Mouse (Mus musculus) heart, embryonic 16.5 days (tissue): ENCODE results near the gene Necab3. TPM values are rescaled to one million over a fixed set of nuclear protein-coding genes. Genes with fewer than 3 reads are reported as not detected.

Experiments used
- ATAC-seq: fragments of 200-750 bp; cut with Nextera tagmentation; replicated peaks from 2 replicates; pipeline ENCODE4 v1.8.0; 2017; ENCODE audit warnings: moderate number of reproducible peaks; ENCODE audit not compliant: insufficient read depth, low FRiP score; ENCODE audit errors: extremely low read depth
- H3K27ac ChIP-seq: fragments of 300-500 bp; sonication (generic); 2 replicates; pipeline ENCODE4 v1.5.1; 2014; ENCODE audit warnings: mild to moderate bottlenecking, low read length, control low read depth, moderate library complexity
- H3K27me3 ChIP-seq: fragments of 300-500 bp; sonication (generic); 2 replicates; pipeline ENCODE4 v1.6.1; 2014; ENCODE audit warnings: low read length, mixed read lengths; ENCODE audit not compliant: control insufficient read depth, insufficient read depth
- H3K36me3 ChIP-seq: fragments of 300-500 bp; sonication (generic); 2 replicates; pipeline ENCODE4 v1.6.1; 2014; ENCODE audit not compliant: control insufficient read depth, insufficient read depth
- H3K4me1 ChIP-seq: fragments of 300-500 bp; sonication (generic); 2 replicates; pipeline ENCODE4 v1.6.1; 2014; ENCODE audit warnings: low read length, mixed read lengths; ENCODE audit not compliant: control insufficient read depth, insufficient read depth
- H3K4me2 ChIP-seq: fragments of 300-500 bp; sonication (generic); 2 replicates; pipeline ENCODE4 v1.6.1; 2014; ENCODE audit warnings: low read depth, mild to moderate bottlenecking, control low read depth, low read length
- H3K4me3 ChIP-seq: fragments of 300-500 bp; sonication (generic); 2 replicates; pipeline ENCODE4 v1.5.1; 2014; ENCODE audit warnings: mild to moderate bottlenecking, control low read depth, low read length
- H3K9ac ChIP-seq: fragments of 300-500 bp; sonication (generic); 2 replicates; pipeline ENCODE4 v1.6.1; 2014; ENCODE audit warnings: low read length, control low read depth
- H3K9me3 ChIP-seq: fragments of 300-500 bp; sonication (generic); replicated peaks from 2 replicates; pipeline ENCODE4 v1.6.1; 2016; ENCODE audit warnings: low read length; ENCODE audit not compliant: control insufficient read depth
- WGBS: fragments of 180-500 bp; shearing (Covaris S2); extraction: QIAGEN DNeasy Blood & Tissue Kit; methylation state at CpG from one replicate; pipeline ENCODE4 v1.1.7; 2014; 5-methylcytosine and 5-hydroxymethylcytosine counted together
- polyA plus RNA-seq: library from polyadenylated mRNA; unstranded; fragments of >200 nt; fragmentation: Nextera tagmentation; extraction: Ambion mirVana; gene quantifications from 2 replicates; pipeline ENCODE4 v1.2.1, GENCODE M21; 2015

Necab3 gene
- polyA plus RNA-seq, 1 experiment from 2014 or later, result 2.8 TPM

- Histone ChIP-seq H3K4me1 (peaks cover 16% of the 10 kb centered on the region), H3K36me3 (peaks cover 13% of the 10 kb centered on the region), H3K27me3 (no peaks in the 10 kb centered on the region), H3K4me3 (no peak overlapping the region), H3K27ac (no peak overlapping the region), H3K9me3 (peaks cover 5% of the 10 kb centered on the region), H3K4me2 (no peak overlapping the region), H3K9ac (no peak overlapping the region)
- no peak for ATAC-seq
- 32% methylated on average over 3 of the region's 3 CpGs for WGBS
These were observed 20.0 kb downstream of the Necab3 start for GRCm38 (mm10) chr2:154538710-154539109.

- Histone ChIP-seq H3K4me2 (no peak overlapping the region), H3K27ac (no peak overlapping the region), H3K4me3 (no peak overlapping the region), H3K4me1 (peaks cover 16% of the 10 kb centered on the region), H3K36me3 (peaks cover 15% of the 10 kb centered on the region), H3K9ac (no peak overlapping the region), H3K9me3 (peaks cover 5% of the 10 kb centered on the region), H3K27me3 (no peaks in the 10 kb centered on the region)
- ATAC-seq, result no peak
- WGBS, result 44% methylated on average over 2 of the region's 2 CpGs
These were observed 20.4 kb downstream of the Necab3 start for GRCm38 (mm10) chr2:154538310-154538709.

GRCm38 (mm10) chr2:154534704-154535270 is 23.9 kb downstream of the Necab3 start:
- H3K4me1 ChIP-seq, result peaks cover 16% of the 10 kb centered on the region
- H3K36me3 ChIP-seq, result peaks cover 30% of the 10 kb centered on the region
- H3K27me3 ChIP-seq, result no peaks in the 10 kb centered on the region
- ATAC-seq, result peak; percentile 65; the same call in 1 of the 2 replicates
- WGBS, result 63% methylated on average over 12 of the region's 12 CpGs
- H3K9ac ChIP-seq, result no peak overlapping the region
- peak overlapping the region; percentile 16; the same call in 1 of the 2 replicates for H3K27ac ChIP-seq
- H3K4me3 ChIP-seq, result no peak overlapping the region
- no peak overlapping the region for H3K4me2 ChIP-seq
- no peaks in the 10 kb centered on the region for H3K9me3 ChIP-seq

- no peak overlapping the region for H3K4me3 ChIP-seq
- 60% methylated on average over 3 of the region's 3 CpGs for WGBS
- H3K27ac ChIP-seq, result no peak overlapping the region
- H3K36me3 ChIP-seq, result peaks cover 40% of the 10 kb centered on the region
- ATAC-seq, result no peak
- no peak overlapping the region for H3K4me2 ChIP-seq
- no peaks in the 10 kb centered on the region for H3K9me3 ChIP-seq
- H3K4me1 ChIP-seq, result peaks cover 6% of the 10 kb centered on the region
- no peak overlapping the region for H3K9ac ChIP-seq
- H3K27me3 ChIP-seq, result no peaks in the 10 kb centered on the region
These were observed 25.8 kb downstream of the Necab3 start for GRCm38 (mm10) chr2:154532888-154533287.

GRCm38 (mm10) chr2:154526531-154526930 is 32.2 kb downstream of the Necab3 start:
- H3K4me1 ChIP-seq, result peaks cover 5% of the 10 kb centered on the region; the same call in 1 of the 2 replicates
- 50% methylated on average over 3 of the region's 3 CpGs for WGBS
- H3K27me3 ChIP-seq, result no peaks in the 10 kb centered on the region
- peaks cover 33% of the 10 kb centered on the region for H3K36me3 ChIP-seq
- H3K4me3 ChIP-seq, result no peak overlapping the region
- no peak overlapping the region for H3K27ac ChIP-seq
- no peaks in the 10 kb centered on the region for H3K9me3 ChIP-seq
- no peak overlapping the region for H3K9ac ChIP-seq
- no peak for ATAC-seq
- no peak overlapping the region for H3K4me2 ChIP-seq

- ATAC-seq, result no peak
- 86% methylated on average over 2 of the region's 2 CpGs for WGBS
- Histone ChIP-seq H3K9ac (no peak overlapping the region), H3K27me3 (no peaks in the 10 kb centered on the region), H3K27ac (no peak overlapping the region), H3K4me2 (no peak overlapping the region), H3K4me1 (peaks cover 5% of the 10 kb centered on the region; the same call in 1 of the 2 replicates), H3K9me3 (no peaks in the 10 kb centered on the region), H3K4me3 (no peak overlapping the region), H3K36me3 (peaks cover 24% of the 10 kb centered on the region)
These were observed 33.4 kb downstream of the Necab3 start for GRCm38 (mm10) chr2:154525285-154525684.

- no peak overlapping the region for H3K27ac ChIP-seq
- H3K9me3 ChIP-seq, result no peaks in the 10 kb centered on the region
- no peak for ATAC-seq
- no peak overlapping the region for H3K9ac ChIP-seq
- no peak overlapping the region for H3K4me2 ChIP-seq
- H3K4me3 ChIP-seq, result no peak overlapping the region
- peaks cover 24% of the 10 kb centered on the region for H3K36me3 ChIP-seq
- H3K27me3 ChIP-seq, result no peaks in the 10 kb centered on the region
- WGBS, result 78% methylated on average over 5 of the region's 5 CpGs
- H3K4me1 ChIP-seq, result peaks cover 5% of the 10 kb centered on the region; the same call in 1 of the 2 replicates
These were observed 36.4 kb downstream of the Necab3 start for GRCm38 (mm10) chr2:154522334-154522733.

GRCm38 (mm10) chr2:154521449-154521848 is 37.2 kb downstream of the Necab3 start:
- H3K27ac ChIP-seq, result no peak overlapping the region
- H3K36me3 ChIP-seq, result peaks cover 27% of the 10 kb centered on the region
- H3K9me3 ChIP-seq, result no peaks in the 10 kb centered on the region
- ATAC-seq, result no peak
- H3K4me3 ChIP-seq, result no peak overlapping the region
- H3K4me2 ChIP-seq, result no peak overlapping the region
- no peak overlapping the region for H3K9ac ChIP-seq
- peaks cover 2% of the 10 kb centered on the region; the same call in 1 of the 2 replicates for H3K4me1 ChIP-seq
- H3K27me3 ChIP-seq, result no peaks in the 10 kb centered on the region

GRCm38 (mm10) chr2:154517424-154517823 is 41.3 kb downstream of the Necab3 start:
- 66% methylated on average over 5 of the region's 5 CpGs for WGBS
- Histone ChIP-seq H3K27ac (no peak overlapping the region), H3K36me3 (peaks cover 21% of the 10 kb centered on the region)

More at GRCm38 (mm10) chr2:154517424-154517823, 41.3 kb downstream of the Necab3 start:
- Histone ChIP-seq H3K4me2 (no peak overlapping the region), H3K27me3 (no peaks in the 10 kb centered on the region), H3K9me3 (no peaks in the 10 kb centered on the region), H3K4me3 (no peak overlapping the region), H3K9ac (no peak overlapping the region), H3K4me1 (no peaks in the 10 kb centered on the region; the same call in 1 of the 2 replicates)
- ATAC-seq, result no peak
